Comparison of ENCODE assay signal across 8 mouse cellular contexts in the genomic region with DNA sequence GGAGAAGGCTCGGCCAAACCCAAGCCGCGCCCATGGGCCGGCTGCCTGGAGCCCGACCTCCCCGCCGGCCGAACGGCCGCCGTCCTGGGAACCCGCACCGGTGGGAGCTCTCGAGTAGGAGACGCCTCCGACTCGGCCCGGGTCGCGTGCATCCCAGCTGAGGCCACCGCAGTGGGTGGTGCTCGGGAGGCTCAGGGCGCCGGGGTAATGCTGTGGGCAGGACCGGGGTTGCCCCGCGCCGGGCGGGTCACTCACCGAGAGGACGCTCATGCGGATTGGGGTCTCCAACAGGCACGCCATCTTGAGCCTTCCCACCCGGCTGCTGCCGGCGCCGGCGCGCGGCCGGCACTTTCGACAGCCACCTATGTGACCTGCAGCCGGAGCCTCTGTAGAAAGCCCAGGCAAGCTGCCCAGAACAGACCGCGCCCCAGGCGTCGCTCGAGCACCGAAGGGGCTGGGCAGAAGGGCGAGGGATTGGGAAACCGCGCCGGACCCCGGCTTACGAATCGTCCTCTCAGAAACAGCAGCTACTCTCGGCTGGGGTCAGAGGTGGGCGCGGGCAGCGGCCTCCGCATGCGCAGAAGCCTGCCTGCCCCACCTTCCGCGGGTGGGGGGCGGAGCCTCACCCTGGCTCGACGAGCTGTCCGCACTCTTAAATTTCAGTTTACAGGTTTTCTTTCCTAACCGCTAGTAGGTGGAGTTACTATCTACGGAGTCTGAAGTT. TPM values are rescaled to one million over a fixed set of nuclear protein-coding genes. Genes with fewer than 3 reads are reported as not detected.
DNase-seq lines count a peak whose midpoint lies in the region; ATAC-seq lines count a peak whose summit lies in the region.

A gene (minus strand): TSS at position 553 of the 724 bp plus-strand sequence.

- DNase-seq in CD4-positive helper T cell, adult 2 months (ENCODE audit: low read depth, low spot score) = peak; percentile 93
- peak; percentile 68 for DNase-seq in brain, embryonic 18.5 days (ENCODE audit: low read depth, low spot score)
- peak; percentile 95 for DNase-seq in kidney, postnatal 10 days
- peak; percentile 93 for DNase-seq in natural killer cell, adult 2 months (ENCODE audit: low spot score in 2 of 2)

- no peaks in the 10 kb centered on the region for H3K9me3 ChIP-seq in heart, embryonic 13.5 days
- H3K9me3 ChIP-seq in liver, embryonic 12.5 days (replicated peaks) = no peaks in the 10 kb centered on the region
- no peaks in the 10 kb centered on the region for H3K9me3 ChIP-seq in stomach, embryonic 15.5 days

- under 1% methylated on average over 62 of the region's 70 CpGs for WGBS in heart, embryonic 13.5 days
- under 1% methylated on average over 70 of the region's 70 CpGs for WGBS in liver, embryonic 12.5 days (ENCODE audit: insufficient replicate concordance)
- WGBS in stomach, embryonic 15.5 days = under 1% methylated on average over 70 of the region's 70 CpGs

- H3K27ac ChIP-seq in heart, embryonic 13.5 days (replicated peaks) = peak within 1 kb of the TSS; percentile 98
- H3K27ac ChIP-seq in liver, embryonic 12.5 days = peak within 1 kb of the TSS; percentile 95
- peak within 1 kb of the TSS; percentile 97 for H3K27ac ChIP-seq in stomach, embryonic 15.5 days

- H3K36me3 ChIP-seq in heart, embryonic 13.5 days = no peaks in the 10 kb centered on the region
- no peaks in the 10 kb centered on the region for H3K36me3 ChIP-seq in liver, embryonic 12.5 days
- no peaks in the 10 kb centered on the region for H3K36me3 ChIP-seq in stomach, embryonic 15.5 days

- ATAC-seq in erythroid progenitor cell, adult 5-6 weeks (replicated peaks; ENCODE audit: low FRiP score, poor library complexity, severe bottlenecking) = peak; percentile 94
- peak; percentile 86 for ATAC-seq in heart, embryonic 13.5 days (ENCODE audit: extremely low read depth, insufficient number of reproducible peaks, low FRiP score, low TSS enrichment)
- peak; percentile 95 for ATAC-seq in liver, embryonic 12.5 days
- peak; percentile 95 for ATAC-seq in stomach, embryonic 15.5 days (ENCODE audit: insufficient read depth, low FRiP score, low read depth)

- H3K4me3 ChIP-seq in heart, embryonic 13.5 days = peak within 1 kb of the TSS; percentile 75
- peak within 1 kb of the TSS; percentile 85 for H3K4me3 ChIP-seq in liver, embryonic 12.5 days
- peak within 1 kb of the TSS; percentile 86 for H3K4me3 ChIP-seq in stomach, embryonic 15.5 days (replicated peaks)

- no peaks in the 10 kb centered on the region; the same call in none of the 2 replicates for H3K27me3 ChIP-seq in heart, embryonic 13.5 days (replicated peaks)
- H3K27me3 ChIP-seq in liver, embryonic 12.5 days (replicated peaks) = 0 out of 2 replicates have a peak, but pooled peaks cover 3% of the 10 kb centered on the region
- no peaks in the 10 kb centered on the region for H3K27me3 ChIP-seq in stomach, embryonic 15.5 days (replicated peaks)

- H3K9ac ChIP-seq in heart, embryonic 13.5 days = peak within 1 kb of the TSS; percentile 89
- peak within 1 kb of the TSS; percentile 93 for H3K9ac ChIP-seq in liver, embryonic 12.5 days
- peak within 1 kb of the TSS; percentile 93 for H3K9ac ChIP-seq in stomach, embryonic 15.5 days

- H3K4me2 ChIP-seq in heart, embryonic 13.5 days = peak within 1 kb of the TSS; percentile 95
- H3K4me2 ChIP-seq in liver, embryonic 12.5 days = peak within 1 kb of the TSS; percentile 88
- H3K4me2 ChIP-seq in stomach, embryonic 15.5 days = peak within 1 kb of the TSS; percentile 80

- H3K4me1 ChIP-seq in heart, embryonic 13.5 days = peaks cover 20% of the 10 kb centered on the region
- peaks cover 33% of the 10 kb centered on the region for H3K4me1 ChIP-seq in liver, embryonic 12.5 days
- H3K4me1 ChIP-seq in stomach, embryonic 15.5 days = peaks cover 10% of the 10 kb centered on the region; the same call in 1 of the 2 replicates

RNA-seq across cellular contexts. Expression of the gene that starts here (rescaled TPM):
- 20.9 and 30.6 TPM in 2 replicates for total RNA-seq in erythroid progenitor cell, adult 5-6 weeks (2015; ENCODE audit: low replicate concordance)
- 33.6 and 37.8 TPM in 2 replicates for total RNA-seq in erythroid progenitor cell, adult 5-6 weeks (2017; ENCODE audit: low replicate concordance)
- 18.0 and 19.4 TPM in 2 replicates for polyA plus RNA-seq in heart, embryonic 13.5 days (2015; fragmentation: Nextera tagmentation; extraction: Ambion mirVana)
- polyA plus RNA-seq in liver, embryonic 12.5 days (2016; fragmentation: Nextera tagmentation; extraction: Ambion mirVana) = 14.5 and 15.1 TPM in 2 replicates
- 23.9 and 24.9 TPM in 2 replicates for polyA plus RNA-seq in stomach, embryonic 15.5 days (2015; fragmentation: Nextera tagmentation; extraction: Ambion mirVana)

Comparison
In these comparisons a context has a peak if more than half of its experiments do, and no peak if none do; other contexts are left out.
1. Peak in every context shown above with its lines: DNase-seq, ATAC-seq, H3K4me3 ChIP-seq and H3K27ac ChIP-seq.